Mouse (Mus musculus) fibroblast of lung, adult 2 months (primary cell): ENCODE data around the gene Mlec.

Experiments used
- DNase-seq: peaks from one replicate; pipeline ENCODE4 v3.0.0-alpha.2; 2011; ENCODE audit warnings: low read depth

The Mlec gene

GRCm38 (mm10) chr5:115158040-115158983 lies at the start of gene Mlec:
Mlec (minus strand) TSS chr5:115158179.
- peak; percentile 93 for DNase-seq

DNA sequence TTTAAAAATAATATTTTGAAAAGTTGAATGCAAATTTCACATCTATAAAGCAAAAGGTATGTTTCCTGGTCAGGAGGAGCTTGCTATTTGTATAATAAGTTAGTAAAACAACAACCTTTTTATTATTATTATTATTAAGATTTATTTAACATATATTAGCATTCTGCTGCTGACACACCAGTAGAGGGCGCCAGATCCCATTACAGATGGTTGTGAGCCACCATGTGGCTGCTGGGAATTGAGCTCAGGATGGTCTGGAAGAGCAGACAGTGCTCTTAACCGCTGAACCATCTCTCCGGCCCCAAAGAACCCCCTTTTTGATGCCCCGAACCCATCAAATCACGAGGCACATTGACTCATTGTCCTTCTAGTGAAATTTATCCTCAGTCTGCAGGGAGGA lies 49.3 kb upstream of the Mlec start:
- DNase-seq: no peak

- DNase-seq: no peak
Observed at GRCm38 (mm10) chr5:115204562-115205311, 46.8 kb upstream of the Mlec start.

DNA sequence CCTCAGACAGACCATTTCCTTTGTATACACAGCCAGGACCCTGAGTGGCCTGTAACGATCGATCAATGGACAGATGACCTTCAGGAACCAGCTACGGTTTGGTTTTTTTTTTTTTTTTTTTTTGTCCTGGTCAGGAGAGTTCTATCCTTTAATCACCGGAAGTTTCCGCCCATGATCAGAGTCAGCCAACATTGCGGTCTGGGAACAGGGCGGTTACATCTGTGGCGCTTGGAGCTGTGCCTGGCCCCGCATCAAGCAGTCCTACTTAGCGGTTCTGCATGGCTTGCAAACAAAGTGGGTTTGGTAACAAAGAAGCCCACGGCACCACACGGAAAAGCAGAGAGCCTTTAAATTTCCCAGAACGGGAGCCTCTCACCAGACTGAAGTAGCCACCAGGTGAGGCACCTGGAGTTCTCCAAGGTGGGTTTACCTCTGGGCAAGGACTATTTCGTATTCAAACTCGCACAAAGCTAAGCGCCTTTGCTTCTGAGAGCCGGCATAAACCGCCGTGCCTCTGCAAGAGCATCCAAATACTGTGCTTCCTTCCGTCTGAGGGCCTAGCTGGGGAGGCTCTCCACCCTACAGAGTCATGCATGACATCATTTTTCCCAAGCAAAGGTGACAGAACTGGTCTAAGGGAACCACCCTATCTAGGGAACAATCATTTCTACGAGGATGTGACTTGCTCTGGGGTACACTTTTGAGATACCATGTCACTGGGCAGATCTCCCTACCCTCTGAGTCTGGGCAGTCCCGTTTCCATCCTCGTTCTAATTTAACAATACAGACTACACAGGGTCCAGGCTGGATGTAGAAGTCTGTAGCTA lies 46.0 kb upstream of the Mlec start:
- no peak for DNase-seq

DNA sequence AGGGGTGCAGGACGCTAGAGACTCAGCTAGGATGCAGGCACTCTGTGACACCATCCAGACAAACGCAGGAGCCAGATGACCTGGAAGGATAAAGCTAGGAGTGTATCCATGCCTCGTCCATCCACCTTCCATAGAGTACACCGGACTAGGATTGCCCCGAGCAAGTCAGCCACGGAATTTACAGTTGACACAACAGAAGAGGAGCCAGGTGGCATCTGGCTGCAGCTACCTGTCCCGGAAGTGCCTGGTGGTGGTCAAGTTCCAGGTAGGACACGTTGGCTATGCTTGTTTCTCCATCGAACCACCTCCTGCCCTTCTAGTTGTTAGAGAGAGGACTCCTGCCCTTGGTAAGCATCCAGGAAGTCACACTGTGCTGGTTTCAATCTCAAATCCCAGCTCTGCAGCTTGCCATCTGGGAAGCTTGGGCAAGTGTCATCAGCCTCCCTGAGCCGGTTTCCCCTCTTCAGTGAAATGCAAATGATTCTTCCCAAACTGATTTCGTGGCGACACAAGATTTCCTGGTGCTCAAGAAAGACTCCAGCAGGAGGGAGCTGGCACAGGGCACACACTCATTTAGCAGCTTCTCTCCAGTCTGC lies 36.7 kb upstream of the Mlec start:
- no peak for DNase-seq

GRCm38 (mm10) chr5:115193669-115194625 lies 36.0 kb upstream of the Mlec start, which contains the start of gene Cabp1:
Cabp1 (minus strand) TSS chr5:115194381.
- no peak for DNase-seq

GRCm38 (mm10) chr5:115193226-115193625 lies 35.2 kb upstream of the Mlec start:
- DNase-seq: no peak

DNA sequence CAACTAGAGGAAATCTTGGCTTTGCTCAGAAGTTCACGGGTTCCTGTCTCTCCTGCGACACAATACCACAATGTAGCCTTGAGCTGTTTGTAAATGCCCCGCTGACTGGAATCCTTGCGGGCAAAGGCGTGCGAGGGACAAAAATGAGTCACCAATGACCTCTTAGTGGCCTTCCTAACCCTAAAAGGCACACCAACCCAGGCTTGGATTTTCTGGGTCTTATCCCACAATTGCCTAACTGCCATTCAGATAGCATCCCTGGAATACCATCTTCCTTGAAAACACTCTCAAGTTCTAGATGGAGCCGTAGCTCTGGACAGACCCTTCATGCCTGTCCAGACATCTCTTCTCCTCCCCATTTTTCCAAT lies 34.8 kb upstream of the Mlec start:
- DNase-seq: no peak

DNA sequence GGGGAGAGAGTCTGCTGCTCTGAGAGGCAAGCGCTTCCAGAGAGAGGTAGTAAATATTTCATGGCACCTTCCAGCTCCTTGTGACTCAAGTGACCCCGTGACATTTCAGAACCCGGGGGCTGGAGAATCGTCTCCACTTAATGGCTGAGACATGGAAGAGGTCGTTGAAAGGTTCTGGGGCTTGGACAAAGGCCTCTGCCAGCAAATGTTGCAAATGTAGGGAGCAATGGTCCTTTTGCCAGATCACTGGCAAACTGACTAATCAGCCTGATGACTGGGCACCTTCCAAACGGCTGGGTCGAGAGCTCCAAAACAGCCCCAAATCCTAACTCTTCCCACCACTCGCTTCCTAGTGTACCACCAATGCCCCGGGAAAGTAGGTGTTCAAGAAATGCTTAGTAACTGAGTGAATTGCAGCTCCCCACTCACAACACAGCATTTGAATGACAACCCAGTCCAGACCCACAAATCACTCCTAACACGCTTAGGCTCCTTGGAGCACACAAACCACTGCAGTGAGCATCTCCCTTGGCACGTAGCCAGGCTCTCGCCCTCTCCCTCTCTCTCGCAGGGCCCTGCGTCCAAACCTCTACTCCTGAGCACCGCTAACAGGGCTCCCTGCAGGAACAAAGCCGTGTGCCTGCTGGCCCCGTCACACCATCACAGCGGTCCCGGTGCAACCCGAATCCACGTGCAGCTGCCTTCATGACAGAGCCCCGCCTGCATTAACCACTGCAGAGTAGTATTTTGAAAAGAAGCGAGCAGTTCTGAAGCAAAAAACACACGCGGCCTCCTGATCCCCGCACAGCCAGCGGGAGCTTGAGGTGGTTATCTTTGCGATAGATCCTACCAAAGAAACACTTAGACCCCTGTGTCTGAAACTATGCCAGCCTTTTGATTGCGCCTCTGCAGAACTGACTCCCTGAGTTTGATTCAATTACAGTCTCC lies 34.2 kb upstream of the Mlec start:
- DNase-seq: no peak

GRCm38 (mm10) chr5:115190081-115190480 lies 32.1 kb upstream of the Mlec start:
- no peak for DNase-seq

DNA sequence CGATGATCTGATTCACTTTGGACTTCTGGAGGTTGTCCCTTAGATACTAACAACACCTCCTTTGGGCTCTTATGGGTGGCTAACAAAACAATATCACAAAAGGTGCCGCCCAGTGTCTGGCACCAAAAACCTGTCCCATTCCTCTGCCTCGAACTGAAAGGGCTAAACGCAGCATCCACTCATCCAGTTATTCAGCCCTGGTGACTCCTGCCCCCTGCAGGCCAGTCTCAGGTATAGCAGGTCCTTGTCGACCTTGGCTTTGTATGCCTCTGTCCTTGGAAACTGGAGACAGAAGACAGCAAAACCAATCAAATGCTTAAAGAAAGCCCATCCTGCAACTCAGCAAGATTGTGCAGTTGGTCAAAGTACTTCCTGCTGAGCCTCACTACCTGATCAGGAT lies 30.8 kb upstream of the Mlec start:
- no peak for DNase-seq

- peak; percentile 75 for DNase-seq
Observed at GRCm38 (mm10) chr5:115187188-115188131, 29.5 kb upstream of the Mlec start.

DNA sequence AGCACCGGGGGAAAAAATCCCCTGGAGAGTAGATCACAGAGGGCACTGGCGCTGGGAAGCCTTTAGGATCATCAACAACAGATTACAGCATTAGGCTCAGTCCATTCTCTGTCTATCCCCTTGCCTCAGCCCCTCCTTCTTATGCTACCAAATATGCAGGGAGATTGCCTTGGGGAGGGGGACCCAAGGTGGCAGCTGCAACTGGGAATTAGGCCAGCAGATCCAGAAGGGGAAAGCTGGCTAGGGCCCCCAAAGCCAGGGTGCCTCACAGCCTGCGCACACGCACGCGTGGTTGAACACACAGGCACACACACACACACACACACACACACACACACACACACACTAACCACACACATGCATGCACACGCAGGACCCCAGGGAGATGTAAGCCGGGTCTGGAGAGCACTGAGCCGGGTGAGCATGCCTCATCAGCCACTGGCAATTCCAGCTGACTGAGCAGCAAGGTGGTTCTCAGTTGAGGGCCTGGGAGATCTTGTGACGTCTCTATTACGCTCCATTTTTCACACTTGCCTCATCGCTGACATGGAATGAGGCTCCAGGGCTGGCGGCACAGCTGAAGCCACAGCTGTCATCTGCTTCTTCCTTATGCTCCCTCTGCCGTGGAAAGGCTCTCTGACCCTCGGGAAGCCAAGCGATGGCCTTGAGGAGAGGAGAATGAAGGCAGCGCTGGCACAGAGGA lies 28.5 kb upstream of the Mlec start:
- DNase-seq: no peak

DNA sequence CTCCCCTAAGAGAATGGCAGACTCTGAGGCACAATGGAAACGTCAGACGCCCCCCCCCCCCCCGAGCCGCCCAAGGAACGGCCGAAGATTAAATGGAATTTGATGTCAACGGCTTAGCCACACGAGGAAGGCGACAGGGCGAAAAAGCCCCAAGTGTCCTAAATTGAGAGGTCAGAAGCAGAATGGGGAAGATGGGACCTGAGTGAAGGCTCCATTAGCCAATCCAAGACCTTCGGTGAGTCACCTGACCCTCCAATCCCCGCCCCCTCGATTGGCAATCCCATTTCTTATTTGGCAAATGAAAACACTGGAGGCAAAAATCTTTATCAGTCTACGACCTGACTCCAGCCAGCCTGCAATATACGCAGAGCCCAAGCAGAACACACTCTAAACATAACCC lies 26.7 kb upstream of the Mlec start:
- no peak for DNase-seq

- DNase-seq: no peak
Observed at GRCm38 (mm10) chr5:115183482-115183881, 25.5 kb upstream of the Mlec start.

DNA sequence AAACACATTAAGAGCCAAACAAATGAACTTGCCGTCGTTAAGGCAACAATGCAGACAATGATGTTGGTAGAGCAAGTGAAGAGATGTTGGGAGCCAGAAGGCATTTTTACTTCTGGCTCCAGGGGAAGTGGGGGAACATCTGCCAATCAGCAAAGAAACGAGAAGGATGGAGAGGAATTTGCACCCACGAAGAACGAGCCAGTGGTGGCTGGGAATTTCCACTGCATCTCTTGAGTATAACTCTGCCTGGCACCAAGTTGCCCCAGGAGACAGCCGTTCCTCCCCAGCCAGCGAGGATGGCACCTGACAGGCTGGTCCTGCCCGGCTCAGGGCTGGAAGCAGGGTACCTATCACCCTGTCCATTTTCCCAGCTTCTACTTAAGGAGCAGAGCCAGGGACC lies 24.9 kb upstream of the Mlec start:
- DNase-seq: no peak

GRCm38 (mm10) chr5:115181248-115181940 lies 23.4 kb upstream of the Mlec start:
- no peak for DNase-seq
